Mouse (Mus musculus): ENCODE measurements around the gene Psmb11.

- TF ChIP-seq ZC3H11A (IDR thresholded peaks at IDR 0.05; ENCODE audit: borderline replicate concordance, low read depth, low read length) (no peak), CHD2 (IDR thresholded peaks at IDR 0.05; ENCODE audit: low read depth, low read length) (no peak)
Observed at GRCm38 (mm10) chr14:54621133-54621532, at the start of gene Psmb11.

Data from ES-E14 (cell line).